Mouse (Mus musculus) telencephalon, adult 2 months (tissue): ENCODE measurements around the gene Pacsin1.

Source experiments
- DNase-seq: peaks from one replicate; pipeline ENCODE4 v3.0.0-alpha.2; 2011; ENCODE audit warnings: low read depth, low spot score

The Pacsin1 gene

DNA sequence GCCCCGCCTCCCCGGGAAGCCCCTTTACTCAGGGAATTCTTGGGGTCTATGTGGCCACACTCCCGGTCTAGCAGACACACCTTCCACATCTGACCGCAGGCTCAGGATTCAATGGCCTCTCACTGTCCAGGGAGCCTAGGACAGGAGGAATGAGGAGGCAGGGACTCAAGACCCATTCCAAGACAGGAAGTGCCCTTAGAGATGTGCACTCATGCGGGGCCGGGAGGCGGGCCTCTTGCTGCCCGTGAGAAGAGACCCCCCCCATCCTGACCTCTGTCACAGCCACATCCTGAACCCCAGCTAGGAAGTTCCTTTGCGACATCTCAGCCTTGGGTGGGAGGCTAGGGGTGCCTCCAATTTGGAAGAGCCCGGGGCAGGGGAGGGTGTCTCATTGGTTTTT lies 69.7 kb downstream of the Pacsin1 start:
- no peak for DNase-seq

DNA sequence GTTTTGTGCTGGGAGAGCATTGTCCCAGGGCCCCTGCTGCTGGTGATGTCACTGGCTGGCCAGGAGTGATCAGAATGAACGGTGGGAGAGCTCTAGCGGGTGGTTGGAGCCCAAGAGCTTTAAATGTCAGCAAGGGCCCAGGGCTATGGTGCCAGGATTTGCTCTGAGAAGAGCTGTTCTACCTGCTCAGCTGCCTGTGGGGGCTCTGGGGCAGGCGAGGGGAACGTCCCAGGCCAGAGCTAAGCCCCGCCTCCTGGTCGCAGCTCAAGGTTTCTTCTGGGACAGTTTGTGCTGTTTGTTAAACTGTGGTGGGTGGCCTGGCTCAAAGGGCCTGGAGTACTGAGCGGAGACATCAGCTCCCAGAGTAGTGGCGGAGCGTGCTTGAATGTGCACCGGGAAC lies 70.1 kb downstream of the Pacsin1 start:
- DNase-seq: no peak

DNA sequence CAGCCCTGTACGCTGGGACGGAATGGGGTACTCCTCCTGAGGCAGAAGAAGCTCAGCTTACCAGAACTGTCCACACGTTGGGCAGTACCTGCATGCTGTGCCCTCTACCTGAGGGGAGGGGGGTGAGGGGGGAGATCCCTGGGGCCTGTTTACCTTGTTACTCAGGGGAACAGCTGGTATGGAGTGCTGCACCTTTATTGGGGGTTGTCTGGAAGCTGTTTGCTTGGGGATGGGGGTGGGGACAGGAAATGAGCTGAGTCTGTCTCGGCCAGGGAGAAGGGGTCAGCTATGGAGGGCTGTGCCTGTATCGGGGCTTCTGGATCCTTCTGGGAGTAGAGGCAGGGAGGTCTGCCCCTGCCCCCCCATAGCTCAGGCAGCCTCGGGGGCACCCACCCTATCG lies 71.2 kb downstream of the Pacsin1 start:
- DNase-seq: no peak

DNA sequence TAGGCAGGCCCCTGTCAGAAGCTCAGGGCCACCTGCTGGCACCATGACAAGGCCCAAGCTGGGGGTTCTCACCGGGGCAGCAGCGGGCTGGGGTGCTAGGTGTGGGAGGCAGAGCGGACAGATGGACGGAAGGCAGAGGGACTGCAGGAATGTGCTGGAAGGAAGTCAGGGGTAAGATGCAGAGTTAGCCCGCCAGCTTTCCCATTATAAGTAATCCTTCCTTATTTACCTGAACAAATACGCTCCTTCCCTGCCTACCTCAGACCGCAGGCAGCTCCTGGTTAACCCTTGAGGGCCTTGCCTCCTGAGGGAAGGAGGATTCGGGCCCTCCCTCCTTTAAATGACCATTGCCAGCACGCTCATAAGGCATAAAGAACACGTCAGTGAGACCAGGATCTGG lies 73.5 kb downstream of the Pacsin1 start, which contains the start of gene Spdef:
Spdef (minus strand) TSS at position 186 of the 400 bp plus-strand sequence.
- no peak for DNase-seq

DNA sequence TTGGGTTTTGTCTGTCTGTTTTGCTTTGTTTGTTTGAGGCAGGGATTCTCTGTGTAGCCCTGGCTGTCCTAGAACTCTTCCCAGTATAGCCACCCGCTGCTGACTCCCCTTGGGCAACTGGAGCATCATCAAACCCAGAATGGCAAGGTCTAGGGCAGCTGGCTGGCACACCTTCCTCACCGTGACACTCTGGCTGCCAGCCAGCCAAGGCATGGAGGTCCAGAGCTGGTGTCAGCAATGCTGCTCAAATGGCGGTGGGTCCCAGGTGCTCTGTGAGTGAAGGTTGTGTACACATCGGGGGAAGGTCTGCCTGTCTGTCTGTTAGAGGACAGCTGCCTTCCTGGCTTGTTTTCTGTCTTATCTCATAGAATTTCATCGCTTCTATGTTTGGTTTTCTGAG lies 76.8 kb downstream of the Pacsin1 start:
- DNase-seq: no peak

DNA sequence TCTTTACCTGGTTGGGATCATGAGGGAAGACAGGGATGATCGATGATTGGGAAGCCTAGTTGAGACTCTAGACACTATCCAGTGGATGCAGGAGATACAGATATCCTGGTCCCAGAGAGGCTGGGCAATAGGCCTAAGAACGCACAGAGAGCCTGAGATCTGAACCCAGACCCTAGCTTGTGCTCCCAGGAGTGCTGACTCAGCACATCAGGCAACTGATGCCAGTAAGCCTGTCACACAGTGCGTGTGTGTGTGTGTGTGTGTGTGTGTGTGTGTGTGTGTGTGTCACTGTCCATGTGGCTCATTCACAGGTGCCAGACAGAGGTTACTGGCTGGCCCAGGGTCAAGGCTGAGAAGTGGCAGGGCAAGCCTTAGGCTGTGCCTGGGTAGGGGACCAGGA lies 77.4 kb downstream of the Pacsin1 start:
- DNase-seq: no peak

DNA sequence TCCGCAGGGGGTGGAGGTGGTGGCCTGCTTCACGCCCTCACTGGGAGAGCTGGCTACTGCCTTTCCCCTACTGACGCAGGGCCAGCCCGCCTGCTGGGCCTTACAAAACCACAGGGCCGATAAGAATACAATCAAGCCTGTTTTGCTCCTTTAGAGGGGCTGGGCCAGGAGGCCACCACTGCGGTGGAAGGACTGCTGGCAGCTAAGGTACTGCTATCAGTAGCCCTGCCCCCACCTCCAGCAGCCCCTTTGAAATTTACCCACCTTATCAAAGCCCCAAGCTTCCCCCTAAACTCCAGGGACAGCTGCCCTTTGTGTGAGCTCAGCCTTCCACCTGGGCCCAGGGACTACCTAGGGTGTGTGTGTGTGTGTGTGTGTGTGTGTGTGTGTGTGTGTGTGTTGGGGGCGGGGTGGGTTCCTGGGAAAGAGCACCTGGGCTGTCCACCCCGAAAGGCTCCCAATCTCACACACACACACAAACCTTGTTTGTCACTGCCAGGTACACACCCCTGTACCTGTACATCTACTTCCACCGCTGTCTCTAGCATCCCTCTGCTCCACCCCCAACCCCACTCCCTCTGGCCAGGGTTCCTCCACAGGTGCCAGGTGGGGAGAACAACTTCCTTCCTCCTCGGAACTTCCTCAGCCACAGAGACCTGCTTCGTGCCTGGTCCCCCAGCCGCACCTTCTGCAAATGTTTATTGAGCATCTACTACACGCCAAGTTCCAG lies 79.2 kb downstream of the Pacsin1 start:
- no peak for DNase-seq

DNA sequence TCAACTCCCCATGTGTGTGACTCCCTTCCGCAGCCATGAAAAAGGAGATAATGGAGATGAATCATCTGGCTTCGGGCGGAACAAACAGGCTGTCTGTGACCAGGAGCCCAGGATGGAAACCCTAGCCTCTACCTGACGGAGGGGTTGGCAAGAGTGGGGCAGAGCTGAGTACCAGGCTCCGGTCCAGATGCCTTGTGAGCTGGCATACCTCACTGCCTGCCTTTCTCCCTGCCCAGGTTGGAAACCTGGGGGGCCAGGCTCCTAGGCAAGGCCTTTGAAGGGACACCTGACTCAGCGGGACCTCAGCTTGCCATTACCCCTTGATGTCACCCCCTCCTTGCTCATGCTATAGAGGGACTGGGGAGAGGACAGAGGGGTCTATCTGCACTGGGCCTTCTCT lies 85.7 kb downstream of the Pacsin1 start:
- DNase-seq: no peak

DNA sequence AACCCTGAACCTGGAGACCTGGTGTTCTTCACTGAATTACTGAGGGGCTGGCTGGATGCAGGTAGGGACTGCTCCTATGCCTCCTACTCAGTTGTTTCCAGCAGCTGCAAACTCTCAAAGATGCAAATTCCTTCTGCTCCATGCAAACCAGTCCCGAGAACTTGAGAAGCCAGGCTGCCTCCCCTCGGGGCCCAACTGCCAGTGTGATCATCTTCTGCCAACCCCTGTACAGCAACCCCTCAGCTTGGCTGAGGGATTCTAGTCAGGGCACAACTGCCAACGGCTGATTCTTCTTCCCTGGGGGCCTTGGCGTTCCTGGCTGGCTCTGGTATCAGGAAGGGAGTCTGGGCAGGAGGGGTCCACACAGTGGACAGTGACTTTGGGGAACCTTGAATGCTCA lies 91.1 kb downstream of the Pacsin1 start:
- no peak for DNase-seq

DNA sequence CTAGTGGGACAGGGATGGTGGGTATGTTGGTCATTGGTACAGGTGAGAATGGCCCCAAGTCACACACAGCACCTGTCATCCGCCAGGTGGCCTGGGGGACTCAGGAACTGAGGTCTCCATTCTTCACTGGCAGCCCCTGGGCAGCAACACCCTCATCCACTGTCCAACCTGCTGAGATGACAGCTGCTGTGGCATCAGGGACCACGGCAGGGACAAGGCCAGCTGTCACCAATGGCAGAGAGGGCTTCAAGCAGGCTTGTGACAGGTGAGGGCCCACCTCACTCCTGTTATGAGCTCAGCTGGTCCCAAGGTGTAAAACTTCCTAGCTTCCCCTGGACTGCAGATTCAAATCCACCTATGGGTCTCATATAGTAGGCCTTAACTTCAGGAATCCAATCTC lies 92.8 kb downstream of the Pacsin1 start:
- no peak for DNase-seq

DNA sequence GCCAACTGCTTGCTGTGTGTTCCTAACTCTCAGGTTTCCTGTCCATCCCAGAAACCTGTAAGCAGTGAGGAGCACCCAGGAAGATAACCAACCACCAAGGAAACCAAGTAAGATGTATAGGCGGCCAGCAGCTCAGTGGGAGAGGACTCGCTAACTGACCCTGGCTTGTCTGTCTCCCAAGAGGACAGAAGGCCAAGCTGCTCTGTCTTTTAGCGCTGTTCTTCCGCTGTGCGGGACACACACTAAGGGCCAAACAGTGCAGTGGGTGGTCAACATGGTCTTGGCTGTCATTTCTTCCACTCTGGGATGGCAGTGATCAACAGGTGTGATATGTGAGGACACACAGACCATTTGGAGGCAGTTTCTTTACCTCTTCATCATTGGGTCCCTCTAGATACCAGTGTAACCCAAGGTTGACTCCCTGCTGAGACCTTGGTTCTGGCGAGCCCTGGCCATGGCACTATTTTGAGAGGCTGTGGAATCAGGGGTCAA lies 95.2 kb downstream of the Pacsin1 start:
- DNase-seq: no peak

DNA sequence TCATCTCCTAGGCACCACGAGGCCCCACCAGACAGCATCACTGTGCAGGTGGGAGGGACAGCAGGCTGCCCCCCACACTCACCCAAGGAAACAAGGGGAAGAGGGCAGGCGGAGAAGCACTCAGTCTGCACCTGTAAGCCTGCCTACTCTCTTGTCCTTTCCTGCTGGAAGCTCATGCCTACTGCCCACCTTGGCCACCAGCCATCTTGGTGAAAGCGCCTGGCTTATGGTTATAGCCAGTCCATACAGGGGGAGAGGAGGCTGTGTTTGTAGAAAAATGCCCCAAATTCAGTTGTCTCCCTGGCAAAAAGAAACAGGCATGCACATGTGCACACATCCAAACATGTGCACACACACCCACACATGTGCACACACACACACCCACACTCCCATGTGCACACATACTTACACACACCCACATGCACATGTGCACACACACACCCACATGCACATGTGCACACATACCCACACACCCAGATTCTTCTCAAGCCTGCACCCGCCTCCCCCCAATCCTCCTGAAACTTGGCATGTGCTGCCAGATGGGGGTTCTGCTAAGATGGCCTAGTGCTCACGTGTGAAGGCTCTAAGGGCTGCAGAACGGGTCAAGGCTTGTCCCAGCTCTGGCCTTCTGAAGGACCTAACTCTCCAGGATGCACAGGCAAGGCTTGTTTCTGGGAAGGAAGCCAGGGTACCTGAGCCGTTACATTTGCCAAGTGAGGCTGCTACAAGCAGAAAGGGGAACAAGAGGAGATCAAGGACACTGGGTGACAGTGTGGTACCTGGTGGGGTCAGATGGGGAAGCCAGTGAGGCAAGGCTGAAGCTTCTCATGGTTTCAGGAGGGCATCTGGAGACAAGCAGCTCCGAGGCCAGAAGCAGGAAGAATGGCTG lies 96.2 kb downstream of the Pacsin1 start:
- no peak for DNase-seq

DNA sequence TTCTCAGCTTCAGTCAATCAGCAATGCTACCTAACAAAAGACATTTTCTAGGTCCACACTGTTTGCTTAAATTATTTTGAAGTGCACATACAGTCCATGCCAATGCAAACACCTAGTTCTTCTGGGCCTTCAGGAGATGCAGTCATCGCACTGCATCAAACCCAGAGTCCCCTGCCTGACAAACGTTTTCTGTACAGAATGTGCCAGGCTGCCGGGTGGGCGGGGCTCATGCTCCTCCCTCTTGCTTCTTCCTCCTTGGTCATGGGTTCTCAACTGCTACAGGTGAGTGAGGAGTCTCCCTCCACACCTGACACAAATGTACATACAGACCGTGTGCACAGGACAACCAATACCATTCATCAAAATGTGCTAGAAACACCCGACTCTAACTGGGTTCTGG lies 104.9 kb downstream of the Pacsin1 start:
- no peak for DNase-seq
